Mouse (Mus musculus) liver, embryonic 14.5 days (tissue): ENCODE data around the gene Gipc2.

Source experiments
- CTCF ChIP-seq: IDR thresholded peaks from 2 replicates; pipeline ENCODE4 v1.5.1; 2016; ENCODE audit warnings: antibody characterized with exemption, low read depth, control low read depth
- EP300 ChIP-seq: IDR thresholded peaks from 2 replicates; pipeline ENCODE4 v1.6.1; 2016; ENCODE audit warnings: antibody characterized with exemption, low read depth

DNA sequence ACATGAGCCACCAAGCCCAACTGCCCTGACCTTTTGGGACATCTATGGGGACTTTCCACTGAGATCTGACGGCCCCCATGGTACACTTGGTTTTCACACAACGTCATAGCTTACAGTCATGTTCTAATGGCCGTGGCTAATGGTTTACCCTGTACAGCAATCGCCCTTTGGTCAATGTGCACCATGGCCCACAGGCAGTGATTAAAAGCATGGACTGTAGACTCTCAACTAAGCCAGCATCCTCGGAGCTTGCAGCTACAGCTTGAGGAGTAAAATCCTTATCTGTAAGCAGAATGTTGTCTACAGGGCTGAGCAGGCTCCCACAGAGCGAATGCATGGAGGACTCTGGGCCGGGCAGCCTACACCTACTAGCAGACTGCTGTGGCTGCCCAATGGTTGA, 52.5 kb downstream of the Gipc2 start:
- TF ChIP-seq CTCF (no peak), EP300 (no peak)
